Mouse (Mus musculus) E14TG2a.4 (cell line): ENCODE data around the gene Lrrc66.

Source experiments
- H3K27me3 ChIP-seq: 2 replicates; pipeline ENCODE4 v1.6.1; 2014; ENCODE audit warnings: low read length, control low read depth; ENCODE audit not compliant: insufficient read depth
- H3K36me3 ChIP-seq: 2 replicates; pipeline ENCODE4 v1.6.1; 2014; ENCODE audit warnings: low read length, control low read depth; ENCODE audit not compliant: insufficient read depth
- H3K4me1 ChIP-seq: replicated peaks from 2 replicates; pipeline ENCODE4 v1.6.1; 2014; ENCODE audit warnings: low read depth, low read length, control low read depth
- H3K4me3 ChIP-seq: replicated peaks from 2 replicates; pipeline ENCODE4 v1.5.1; 2014; ENCODE audit warnings: mild to moderate bottlenecking, low read length
- H3K9me3 ChIP-seq: 2 replicates; pipeline ENCODE4 v1.6.1; 2014; ENCODE audit warnings: low read length, control low read depth
- CTCF ChIP-seq: conservative IDR thresholded peaks from 2 replicates; pipeline ENCODE4 v1.5.1; 2014; ENCODE audit warnings: low read length
- NANOG ChIP-seq: IDR thresholded peaks from 2 replicates; pipeline ENCODE4 v1.6.1; 2014; ENCODE audit warnings: borderline replicate concordance, low read length, mixed read lengths
- POU5F1 ChIP-seq: IDR thresholded peaks from 2 replicates; pipeline ENCODE4 v1.6.1; 2014; ENCODE audit warnings: low read length, borderline replicate concordance

The Lrrc66 gene

GRCm38 (mm10) chr5:73558756-73559155 is 73.6 kb downstream of the Lrrc66 start:
- Histone ChIP-seq H3K4me1 (peaks cover 8% of the 10 kb centered on the region), H3K4me3 (no peak overlapping the region), H3K36me3 (peaks cover 77% of the 10 kb centered on the region), H3K27me3 (no peaks in the 10 kb centered on the region), H3K9me3 (peaks cover 10% of the 10 kb centered on the region; the same call in 1 of the 2 replicates)
- no peak for TF ChIP-seq CTCF

GRCm38 (mm10) chr5:73556733-73557425 is 75.4 kb downstream of the Lrrc66 start:
- Histone ChIP-seq H3K36me3 (peaks cover 89% of the 10 kb centered on the region), H3K27me3 (no peaks in the 10 kb centered on the region), H3K9me3 (peaks cover 11% of the 10 kb centered on the region; the same call in 1 of the 2 replicates), H3K4me3 (no peak overlapping the region), H3K4me1 (peaks cover 11% of the 10 kb centered on the region)
- no peak for TF ChIP-seq POU5F1
- no peak for TF ChIP-seq CTCF
- no peak for TF ChIP-seq NANOG
